Mouse (Mus musculus) brain, embryonic 14.5 days (tissue): ENCODE data around the gene Cd40. TPM values are rescaled to one million over a fixed set of nuclear protein-coding genes. Genes with fewer than 3 reads are reported as not detected.

ENCODE experiments used
- DNase-seq: peaks from one replicate; pipeline ENCODE4 v3.0.0-alpha.2; 2011; ENCODE audit warnings: low read depth
- CTCF ChIP-seq: fragments of 200-500 bp; IDR thresholded peaks from 2 replicates; pipeline ENCODE4 v1.5.1; 2012; ENCODE audit warnings: inconsistent platforms, mild to moderate bottlenecking, moderate library complexity, borderline replicate concordance; ENCODE audit not compliant: insufficient read depth, insufficient read length; ENCODE audit errors: extremely low read depth
- POLR2A ChIP-seq: fragments of 200-500 bp; IDR thresholded peaks from 2 replicates; pipeline ENCODE4 v1.6.1; 2012; ENCODE audit warnings: mild to moderate bottlenecking, inconsistent platforms, borderline replicate concordance; ENCODE audit not compliant: poor library complexity, insufficient read depth, insufficient read length, severe bottlenecking; ENCODE audit errors: extremely low read depth
- polyA plus RNA-seq: library from polyadenylated mRNA; depleted of rRNA; stranded (reverse); fragments of >200 nt; gene quantifications from 2 replicates; pipeline ENCODE4 v1.2.3, GENCODE M21; 2012; rRNA removed

Gene Cd40
- polyA plus RNA-seq: 8.4 and 8.7 TPM in 2 replicates

GRCm38 (mm10) chr2:165054888-165055852 is at the start of gene Cd40:
Cd40 (plus strand) TSS chr2:165055627.
- no peak for TF ChIP-seq CTCF
- no peak for TF ChIP-seq POLR2A
- peak; percentile 55 for DNase-seq

- DNase-seq: no peak
- TF ChIP-seq CTCF (no peak), POLR2A (no peak)
Observed at GRCm38 (mm10) chr2:165006813-165007212, 48.6 kb upstream of the Cd40 start.

- TF ChIP-seq CTCF (no peak), POLR2A (no peak)
- DNase-seq: no peak
Observed at GRCm38 (mm10) chr2:165007986-165008385, 47.4 kb upstream of the Cd40 start.

GRCm38 (mm10) chr2:165009161-165009560 is 46.3 kb upstream of the Cd40 start:
- no peak for DNase-seq
- TF ChIP-seq CTCF (no peak), POLR2A (no peak)

- TF ChIP-seq CTCF (no peak), POLR2A (no peak)
- no peak for DNase-seq
Observed at GRCm38 (mm10) chr2:165009581-165009980, 45.8 kb upstream of the Cd40 start.

- DNase-seq: no peak
- TF ChIP-seq CTCF (no peak), POLR2A (no peak)
Observed at GRCm38 (mm10) chr2:165010351-165010750, 45.1 kb upstream of the Cd40 start.

- no peak for TF ChIP-seq POLR2A
- TF ChIP-seq CTCF: no peak
- DNase-seq: no peak
Observed at GRCm38 (mm10) chr2:165014935-165015334, 40.5 kb upstream of the Cd40 start.

GRCm38 (mm10) chr2:165020490-165020889 is 34.9 kb upstream of the Cd40 start:
- TF ChIP-seq POLR2A (no peak), CTCF (no peak)
- no peak for DNase-seq

- TF ChIP-seq POLR2A: no peak
- no peak for TF ChIP-seq CTCF
Observed at GRCm38 (mm10) chr2:165027163-165027562, 28.3 kb upstream of the Cd40 start.

GRCm38 (mm10) chr2:165032533-165032932 is 22.9 kb upstream of the Cd40 start:
- TF ChIP-seq CTCF (peak; percentile 47; the same call in 1 of the 2 replicates), POLR2A (no peak)

More at GRCm38 (mm10) chr2:165027163-165027562, 28.3 kb upstream of the Cd40 start:
- DNase-seq: no peak

GRCm38 (mm10) chr2:165033306-165033705 is 22.1 kb upstream of the Cd40 start:
- TF ChIP-seq POLR2A (no peak), CTCF (no peak)
- DNase-seq: no peak

More at GRCm38 (mm10) chr2:165032533-165032932, 22.9 kb upstream of the Cd40 start:
- DNase-seq: peak; percentile 50
